Mouse (Mus musculus) heart, postnatal 14 days (tissue): ENCODE data around the gene Gm38431. TPM values are rescaled to one million over a fixed set of nuclear protein-coding genes. Genes with fewer than 3 reads are reported as not detected.
"Not testable (repeated sequence)": the region's sequence is repeated elsewhere in the genome, so short reads cannot be mapped to it uniquely, and the experiment has no call there.

Experiments used
- DNase-seq, 2 experiments: peaks; one replicate each; pipeline ENCODE4 v3.0.0; 2021 to 2022
- intact Hi-C: fragments of 180-260 bp; cut with DNase I; formaldehyde crosslinking; loops from one replicate; pipeline ENCODE4 v1.15.1; 2025
- total RNA-seq, 2 experiments: library from RNA; stranded (reverse); gene quantifications; 2 replicates each; pipeline ENCODE4 v1.2.3; 2021

Gene Gm38431
- total RNA-seq, 2 experiments from 2014 or later = 0.68 to 1.8 TPM

- no peak for DNase-seq
- intact Hi-C loops = no loop called here
Measured at GRCm38 (mm10) chr9:21062928-21063327, 28.9 kb downstream of the Gm38431 start.

- no peak for DNase-seq
Measured at GRCm38 (mm10) chr9:21051578-21051977, 40.2 kb downstream of the Gm38431 start.

GRCm38 (mm10) chr9:21045235-21045634, 46.6 kb downstream of the Gm38431 start:
- intact Hi-C loops = no loop called here
- no peak for DNase-seq

More at GRCm38 (mm10) chr9:21051578-21051977, 40.2 kb downstream of the Gm38431 start:
- intact Hi-C loops = no loop called here

GRCm38 (mm10) chr9:21044785-21045184, 47.0 kb downstream of the Gm38431 start:
- DNase-seq, intact Hi-C loops: not testable (repeated sequence)

- intact Hi-C loops = no loop called here
- no peak for DNase-seq
Measured at GRCm38 (mm10) chr9:21043563-21043962, 48.2 kb downstream of the Gm38431 start.

GRCm38 (mm10) chr9:21041308-21041707, 50.5 kb downstream of the Gm38431 start:
- intact Hi-C loops = no loop called here
- no peak for DNase-seq

GRCm38 (mm10) chr9:21039779-21040178, 52.0 kb downstream of the Gm38431 start:
- intact Hi-C loops = no loop called here
- DNase-seq = no peak

- intact Hi-C loops = loop anchor here (2.0 kb wide), 1 partner anchor 35 kb away; the partner anchor contains the start of genes Fdx1l and Gm49373
- DNase-seq = peak; percentile 61 to 72
Measured at GRCm38 (mm10) chr9:21037481-21037891, 54.3 kb downstream of the Gm38431 start.

- no peak for DNase-seq
- intact Hi-C loops = loop anchor here (2.0 kb wide), 1 partner anchor 36 kb away; the partner anchor contains the start of genes Fdx1l and Gm49373
Measured at GRCm38 (mm10) chr9:21036666-21037065, 55.1 kb downstream of the Gm38431 start.

- intact Hi-C loops = loop anchor here (2.0 kb wide), 1 partner anchor 37 kb away; the partner anchor contains the start of genes Fdx1l and Gm49373
Measured at GRCm38 (mm10) chr9:21036161-21036560, 55.6 kb downstream of the Gm38431 start.

GRCm38 (mm10) chr9:21035586-21035985, 56.2 kb downstream of the Gm38431 start:
- intact Hi-C loops = no loop called here
- no peak for DNase-seq

More at GRCm38 (mm10) chr9:21036161-21036560, 55.6 kb downstream of the Gm38431 start:
- DNase-seq = no peak

- no peak for DNase-seq
- intact Hi-C loops = loop anchor here (5.0 kb wide), 1 partner anchor 58 kb away; the partner anchor contains the start of genes Gm38431 and Raver1
Measured at GRCm38 (mm10) chr9:21034481-21035085, 57.2 kb downstream of the Gm38431 start.

GRCm38 (mm10) chr9:21033136-21033535, 58.7 kb downstream of the Gm38431 start:
- intact Hi-C loops = loop anchor here (5.0 kb wide), 1 partner anchor 59 kb away; the partner anchor contains the start of genes Gm38431 and Raver1

GRCm38 (mm10) chr9:21032491-21032890, 59.3 kb downstream of the Gm38431 start:
- intact Hi-C loops = loop anchor here (5.0 kb wide), 1 partner anchor 60 kb away; the partner anchor contains the start of genes Gm38431 and Raver1
- DNase-seq = no peak

More at GRCm38 (mm10) chr9:21033136-21033535, 58.7 kb downstream of the Gm38431 start:
- peak; percentile 81 to 89 for DNase-seq

GRCm38 (mm10) chr9:21031896-21032351, 59.9 kb downstream of the Gm38431 start, which contains the start of gene Icam5:
Gene Icam5 (plus strand): TSS chr9:21032073.
- DNase-seq = peak in 1 of 2 experiments; percentile 35

GRCm38 (mm10) chr9:21031251-21031895, 60.4 kb downstream of the Gm38431 start:
- DNase-seq = peak; percentile 57 to 59
- intact Hi-C loops = loop anchor here (2.0 to 5.0 kb wide), 2 partner anchors 61 to 105 kb away; partner anchors contain the start of genes Gm38431 and Raver1

More at GRCm38 (mm10) chr9:21031896-21032351, 59.9 kb downstream of the Gm38431 start, which contains the start of gene Icam5:
- intact Hi-C loops = loop anchor here (2.0 to 5.0 kb wide), 2 partner anchors 60 to 105 kb away; partner anchors contain the start of genes Gm38431 and Raver1

- intact Hi-C loops = loop anchor here (2.0 to 5.0 kb wide), 2 partner anchors 61 to 106 kb away; partner anchors contain the start of genes Gm38431 and Raver1
- DNase-seq = peak; percentile 83 to 89
Measured at GRCm38 (mm10) chr9:21030781-21031250, 61.0 kb downstream of the Gm38431 start.

GRCm38 (mm10) chr9:21030055-21030600, 61.7 kb downstream of the Gm38431 start:
- no peak for DNase-seq
- intact Hi-C loops = loop anchor here (2.0 to 5.0 kb wide), 2 partner anchors 62 to 107 kb away; partner anchors contain the start of genes Gm38431 and Raver1

- intact Hi-C loops = loop anchor here (2.0 to 5.0 kb wide), 3 partner anchors 27 to 107 kb away; partner anchors contain the start of genes Gm38431, Mrpl4 and Raver1
Measured at GRCm38 (mm10) chr9:21029291-21030054, 62.3 kb downstream of the Gm38431 start, which contains the start of gene Icam4. Gene Icam4 (plus strand): TSS chr9:21029373.

More at GRCm38 (mm10) chr9:21029291-21030054, 62.3 kb downstream of the Gm38431 start, which contains the start of gene Icam4:
- peak; percentile 84 to 89 for DNase-seq
